Mouse (Mus musculus) MEL (cell line): ENCODE measurements at regions not wholly inside any gene's neighbourhood (a gene's known extent, or its start where the extent isn't known, plus 50 kb on each side); places are given as distances from the start of the nearest gene placed in this dataset.

Experiments used
- DNase-seq: peaks from one replicate; pipeline ENCODE4 v3.0.0; 2011; ENCODE audit warnings: low read depth, low spot score
- H3K27ac ChIP-seq: 2 replicates; pipeline ENCODE4 v1.5.1; 2012; ENCODE audit warnings: low read depth, mild to moderate bottlenecking, control low read depth, low read length, moderate library complexity; ENCODE audit not compliant: control insufficient read depth
- H3K27me3 ChIP-seq, 2 experiments: fragments of 150-350 bp in 1 of 2; sonication (generic) in 1 of 2; 2 replicates each; pipeline ENCODE4 v1.6.1; 2012; ENCODE audit warnings: low read length in 2 of 2, mild to moderate bottlenecking in 2 of 2, improper control_type of control experiment in 1 of 2, moderate library complexity in 1 of 2; ENCODE audit not compliant: insufficient read depth in 2 of 2, control insufficient read depth in 1 of 2
- H3K36me3 ChIP-seq, 2 experiments: 2 replicates each; pipeline ENCODE4 v1.6.1; 2012 to 2014; ENCODE audit warnings: low read length in 2 of 2, improper control_type of control experiment in 1 of 2, inconsistent platforms in 1 of 2, mild to moderate bottlenecking in 1 of 2; ENCODE audit not compliant: insufficient read depth in 2 of 2, control insufficient read depth in 1 of 2
- H3K4me1 ChIP-seq, 2 experiments: fragments of 150-350 bp in 1 of 2; sonication (generic) in 1 of 2; 2 replicates each; pipeline ENCODE4 v1.6.1; 2012; ENCODE audit warnings: low read length in 2 of 2, improper control_type of control experiment in 1 of 2, mild to moderate bottlenecking in 1 of 2; ENCODE audit not compliant: insufficient read depth in 2 of 2, control insufficient read depth in 1 of 2
- H3K4me3 ChIP-seq, 2 experiments: fragments of 150-350 bp in 1 of 2; sonication (generic) in 1 of 2; 2 replicates each; pipeline ENCODE4 v1.5.1; 2012; ENCODE audit warnings: low read depth in 2 of 2, low read length in 2 of 2, mild to moderate bottlenecking in 2 of 2, moderate library complexity in 2 of 2, control low read depth in 1 of 2, improper control_type of control experiment in 1 of 2; ENCODE audit not compliant: control insufficient read depth in 1 of 2, insufficient read depth in 1 of 2
- H3K79me2 ChIP-seq: 2 replicates; pipeline ENCODE4 v1.6.1; 2012; ENCODE audit warnings: mild to moderate bottlenecking, low read length, moderate library complexity; ENCODE audit not compliant: control insufficient read depth, poor library complexity, insufficient read depth
- H3K9ac ChIP-seq: 2 replicates; pipeline ENCODE4 v1.6.1; 2012; ENCODE audit warnings: low read depth, mild to moderate bottlenecking, control low read depth, low read length, moderate library complexity; ENCODE audit not compliant: control insufficient read depth, poor library complexity, severe bottlenecking
- H3K9me3 ChIP-seq: fragments of 150-350 bp; sonication (generic); replicated peaks from 2 replicates; pipeline ENCODE4 v1.6.1; 2012; ENCODE audit warnings: mild to moderate bottlenecking, low read length, improper control_type of control experiment, moderate library complexity; ENCODE audit not compliant: insufficient read depth
- BHLHE40 ChIP-seq: IDR thresholded peaks from 2 replicates; pipeline ENCODE4 v1.6.1; 2012; ENCODE audit warnings: low read depth, mild to moderate bottlenecking, inconsistent platforms, low read length, improper control_type of control experiment, borderline replicate concordance
- CHD1 ChIP-seq: IDR thresholded peaks from 2 replicates; pipeline ENCODE4 v1.6.1; 2012; ENCODE audit warnings: low read depth, mild to moderate bottlenecking, inconsistent platforms, low read length, improper control_type of control experiment
- CTCF ChIP-seq, 3 experiments: IDR thresholded peaks in 2 of 3; conservative IDR thresholded peaks in 1 of 3; 2 replicates each; pipeline ENCODE4 v1.5.1; 2011 to 2012; ENCODE audit warnings: low read length in 3 of 3, low read depth in 2 of 3, mild to moderate bottlenecking in 2 of 3, improper control_type of control experiment in 1 of 3, inconsistent platforms in 1 of 3, mixed read lengths in 1 of 3, moderate library complexity in 1 of 3; ENCODE audit not compliant: control insufficient read depth in 1 of 3, insufficient read depth in 1 of 3, poor library complexity in 1 of 3, severe bottlenecking in 1 of 3
- E2F4 ChIP-seq: IDR thresholded peaks from 2 replicates; pipeline ENCODE4 v1.6.1; 2011; ENCODE audit warnings: low read depth, low read length, improper control_type of control experiment, borderline replicate concordance
- EP300 ChIP-seq, 2 experiments: IDR thresholded peaks; 2 replicates each; pipeline ENCODE4 v1.6.1; 2011; ENCODE audit warnings: improper control_type of control experiment in 2 of 2, low read length in 2 of 2, low read depth in 1 of 2, mild to moderate bottlenecking in 1 of 2
- GABPA ChIP-seq: IDR thresholded peaks from 2 replicates; pipeline ENCODE4 v1.6.1; 2012; ENCODE audit warnings: low read depth, mild to moderate bottlenecking, inconsistent platforms, low read length, improper control_type of control experiment, moderate library complexity
- HCFC1 ChIP-seq: IDR thresholded peaks from 2 replicates; pipeline ENCODE4 v1.6.1; 2012; ENCODE audit warnings: low read depth, mild to moderate bottlenecking, inconsistent platforms, low read length, improper control_type of control experiment, moderate library complexity
- JUND ChIP-seq: IDR thresholded peaks from 2 replicates; pipeline ENCODE4 v1.6.1; 2011; ENCODE audit warnings: low read depth, mild to moderate bottlenecking, improper control_type of control experiment, low read length
- KAT2A ChIP-seq: conservative IDR thresholded peaks from 2 replicates; pipeline ENCODE4 v1.6.1; 2012; ENCODE audit warnings: low read depth, low read length, improper control_type of control experiment, inconsistent platforms
- MAFK ChIP-seq: IDR thresholded peaks from 2 replicates; pipeline ENCODE4 v1.6.1; 2011; ENCODE audit warnings: low read depth, mild to moderate bottlenecking, low read length, improper control_type of control experiment, borderline replicate concordance
- MXI1 ChIP-seq: IDR thresholded peaks from 2 replicates; pipeline ENCODE4 v1.6.1; 2011; ENCODE audit warnings: mild to moderate bottlenecking, low read depth, low read length, improper control_type of control experiment
- NRF1 ChIP-seq: IDR thresholded peaks from 2 replicates; pipeline ENCODE4 v1.6.1; 2014; ENCODE audit warnings: low read depth, mild to moderate bottlenecking, inconsistent platforms, low read length, improper control_type of control experiment, moderate library complexity; ENCODE audit not compliant: poor library complexity, insufficient read depth, severe bottlenecking
- RAD21 ChIP-seq: IDR thresholded peaks from 2 replicates; pipeline ENCODE4 v1.6.1; 2011; ENCODE audit warnings: mild to moderate bottlenecking, low read depth, low read length, improper control_type of control experiment
- RCOR1 ChIP-seq: IDR thresholded peaks from 2 replicates; pipeline ENCODE4 v1.6.1; 2012; ENCODE audit warnings: low read depth, mild to moderate bottlenecking, inconsistent platforms, low read length, improper control_type of control experiment
- SIN3A ChIP-seq: IDR thresholded peaks from 2 replicates; pipeline ENCODE4 v1.6.1; 2012; ENCODE audit warnings: low read length, improper control_type of control experiment, inconsistent platforms
- SMC3 ChIP-seq: IDR thresholded peaks from 2 replicates; pipeline ENCODE4 v1.6.1; 2011; ENCODE audit warnings: low read depth, low read length, improper control_type of control experiment
- USF1 ChIP-seq: IDR thresholded peaks from 2 replicates; pipeline ENCODE4 v1.6.1; 2014; ENCODE audit warnings: low read depth, mild to moderate bottlenecking, inconsistent platforms, low read length, improper control_type of control experiment, moderate library complexity
- ZMIZ1 ChIP-seq: IDR thresholded peaks from 2 replicates; pipeline ENCODE4 v1.6.1; 2012; ENCODE audit warnings: low read depth, mild to moderate bottlenecking, inconsistent platforms, low read length, improper control_type of control experiment, moderate library complexity
- ZNF384 ChIP-seq: IDR thresholded peaks from 2 replicates; pipeline ENCODE4 v1.6.1; 2012; ENCODE audit warnings: low read depth, mild to moderate bottlenecking, inconsistent platforms, low read length, improper control_type of control experiment

GRCm38 (mm10) chr4:99394244-99394643 lies 98.5 kb downstream of the Gm12689 start:
- Histone ChIP-seq H3K9ac (no peak overlapping the region), H3K27ac (no peak overlapping the region), H3K27me3 (no peaks in the 10 kb centered on the region), H3K4me1 (no peaks in the 10 kb centered on the region), H3K9me3 (no peaks in the 10 kb centered on the region), H3K36me3 (no peaks in the 10 kb centered on the region), H3K4me3 (no peak overlapping the region), H3K79me2 (no peaks in the 10 kb centered on the region)
- no peak for DNase-seq
- TF ChIP-seq RAD21 (no peak), KAT2A (no peak), SMC3 (no peak), SIN3A (no peak), NRF1 (no peak), HCFC1 (no peak), USF1 (no peak), E2F4 (no peak)

- DNase-seq: no peak
- no peak overlapping the region for H3K27ac ChIP-seq
- H3K4me1 ChIP-seq: no peaks in the 10 kb centered on the region
- TF ChIP-seq CTCF (IDR thresholded peaks at IDR 0.05 in 2 of 3, conservative IDR thresholded peaks at IDR 0.05 in 1 of 3; ENCODE audit: control insufficient read depth in 1 of 3, insufficient read depth in 1 of 3, low read depth in 2 of 3, low read length in 3 of 3, poor library complexity in 1 of 3, severe bottlenecking in 1 of 3) (no peak), RAD21 (no peak), MAFK (no peak), BHLHE40 (no peak), ZNF384 (no peak), CHD1 (no peak), JUND (no peak), SMC3 (no peak), ZMIZ1 (no peak), NRF1 (no peak), KAT2A (no peak), SIN3A (no peak), EP300 (IDR thresholded peaks at IDR 0.05; ENCODE audit: low read depth in 1 of 2, low read length in 2 of 2) (no peak), GABPA (no peak), HCFC1 (no peak), RCOR1 (no peak), MXI1 (no peak)
- no peaks in the 10 kb centered on the region for H3K79me2 ChIP-seq
- no peak overlapping the region for H3K4me3 ChIP-seq
- no peaks in the 10 kb centered on the region for H3K9me3 ChIP-seq
- no peaks in the 10 kb centered on the region for H3K36me3 ChIP-seq
- H3K27me3 ChIP-seq: no peaks in the 10 kb centered on the region
- no peak overlapping the region for H3K9ac ChIP-seq
Measured at GRCm38 (mm10) chr4:99407466-99407865, 111.8 kb downstream of the Gm12689 start.
